Mouse (Mus musculus) G1E (cell line): ENCODE data around the gene Pglyrp1. TPM values are rescaled to one million over a fixed set of nuclear protein-coding genes. Genes with fewer than 3 reads are reported as not detected.

Experiments used
- ATAC-seq: 2 replicates; pipeline ENCODE4 v1.8.0; 2016; ENCODE audit warnings: mild to moderate bottlenecking; ENCODE audit not compliant: insufficient number of reproducible peaks, poor library complexity, low FRiP score, severe bottlenecking; ENCODE audit errors: extremely low read depth
- DNase-seq: peaks from one replicate; pipeline ENCODE4 v3.0.0; 2012; ENCODE audit warnings: low spot score
- H3K27me3 ChIP-seq: 2 replicates; pipeline ENCODE4 v1.6.1; 2012; ENCODE audit warnings: mild to moderate bottlenecking, low read length, inconsistent platforms; ENCODE audit not compliant: insufficient read depth
- H3K36me3 ChIP-seq: replicated peaks from 2 replicates; pipeline ENCODE3; 2012; ENCODE audit warnings: mild to moderate bottlenecking, inconsistent platforms
- H3K4me1 ChIP-seq: 2 replicates; pipeline ENCODE4 v1.6.1; 2012; ENCODE audit warnings: low read depth, low read length, inconsistent platforms, mixed read lengths; ENCODE audit not compliant: insufficient read depth
- H3K4me3 ChIP-seq: 2 replicates; pipeline ENCODE4 v1.5.1; 2012; ENCODE audit warnings: low read depth, mild to moderate bottlenecking, inconsistent platforms, low read length, moderate library complexity, mixed read lengths
- H3K9me3 ChIP-seq: replicated peaks from 2 replicates; pipeline ENCODE4 v1.6.1; 2012; ENCODE audit warnings: inconsistent platforms
- CTCF ChIP-seq: IDR thresholded peaks from 2 replicates; pipeline ENCODE4 v1.5.1; 2012; ENCODE audit warnings: low read depth, low read length, inconsistent platforms, mixed read lengths
- GATA1 ChIP-seq: IDR thresholded peaks from 2 replicates; pipeline ENCODE4 v1.6.1; 2012; ENCODE audit warnings: borderline replicate concordance, low read length, inconsistent platforms, mixed read lengths
- GATA2 ChIP-seq: IDR thresholded peaks from 2 replicates; pipeline ENCODE4 v1.6.1; 2012; ENCODE audit warnings: low read depth, low read length, inconsistent platforms, borderline replicate concordance
- POLR2AphosphoS5 ChIP-seq: IDR thresholded peaks from 2 replicates; pipeline ENCODE4 v1.6.1; 2012; ENCODE audit warnings: low read depth, low read length, inconsistent platforms; ENCODE audit not compliant: insufficient replicate concordance
- TAL1 ChIP-seq: conservative IDR thresholded peaks from 2 replicates; pipeline ENCODE4 v1.6.1; 2012; ENCODE audit warnings: low read depth, low read length, inconsistent platforms, mixed read lengths
- polyA plus RNA-seq: library from polyadenylated mRNA; stranded (reverse); fragments of >175 nt; gene quantifications from 2 replicates; pipeline ENCODE4 v1.2.3, GENCODE M21; 2012
- total RNA-seq, 2 experiments: library from RNA; stranded (forward) in 1 of 2; stranded (reverse) in 1 of 2; fragments of 200-1000 nt in 1 of 2; fragments of >200 nt in 1 of 2; fragmentation: Nextera tagmentation in 1 of 2; gene quantifications; 2 replicates each; pipeline ENCODE4 v1.2.3; 2014 to 2017

Pglyrp1 gene
- total and polyA plus RNA-seq, 3 experiments = not detected

- ATAC-seq (no peak), DNase-seq (no peak)
- no peak for TF ChIP-seq TAL1
- TF ChIP-seq GATA1 = no peak
- no peak for TF ChIP-seq GATA2
- TF ChIP-seq POLR2AphosphoS5 = no peak
- TF ChIP-seq CTCF = no peak
- Histone ChIP-seq H3K9me3 (no peaks in the 10 kb centered on the region), H3K4me3 (no peak overlapping the region), H3K27me3 (peaks cover 10% of the 10 kb centered on the region), H3K4me1 (0 out of 2 replicates have a peak, but pooled peaks cover 3% of the 10 kb centered on the region), H3K36me3 (no peaks in the 10 kb centered on the region)
Measured at GRCm38 (mm10) chr7:18916254-18916653, 45.1 kb downstream of the Pglyrp1 start.

GRCm38 (mm10) chr7:18917931-18918330 lies 46.8 kb downstream of the Pglyrp1 start:
- TF ChIP-seq POLR2AphosphoS5 (no peak), GATA1 (no peak), TAL1 (no peak), CTCF (no peak), GATA2 (no peak)
- Histone ChIP-seq H3K4me3 (no peak overlapping the region), H3K4me1 (0 out of 2 replicates have a peak, but pooled peaks cover 3% of the 10 kb centered on the region), H3K36me3 (no peaks in the 10 kb centered on the region), H3K27me3 (peaks cover 12% of the 10 kb centered on the region), H3K9me3 (no peaks in the 10 kb centered on the region)
- ATAC-seq (no peak), DNase-seq (no peak)

- DNase-seq (no peak), ATAC-seq (no peak)
- Histone ChIP-seq H3K9me3 (no peaks in the 10 kb centered on the region), H3K4me1 (peaks cover 3% of the 10 kb centered on the region; the same call in 1 of the 2 replicates), H3K4me3 (no peak overlapping the region), H3K36me3 (no peaks in the 10 kb centered on the region), H3K27me3 (peaks cover 17% of the 10 kb centered on the region)
- TF ChIP-seq TAL1 (no peak), GATA2 (no peak), GATA1 (no peak), CTCF (no peak), POLR2AphosphoS5 (no peak)
Measured at GRCm38 (mm10) chr7:18921069-18921468, 49.9 kb downstream of the Pglyrp1 start.

- no peaks in the 10 kb centered on the region for H3K36me3 ChIP-seq
- DNase-seq (no peak), ATAC-seq (no peak)
- no peak overlapping the region for H3K4me3 ChIP-seq
- TF ChIP-seq CTCF = no peak
- TF ChIP-seq POLR2AphosphoS5 = no peak
- TF ChIP-seq GATA1 = no peak
- TF ChIP-seq TAL1 = no peak
- no peak for TF ChIP-seq GATA2
- H3K27me3 ChIP-seq = peaks cover 17% of the 10 kb centered on the region
- no peaks in the 10 kb centered on the region for H3K9me3 ChIP-seq
- H3K4me1 ChIP-seq = peaks cover 3% of the 10 kb centered on the region; the same call in 1 of the 2 replicates
Measured at GRCm38 (mm10) chr7:18922807-18923206, 51.7 kb downstream of the Pglyrp1 start.

GRCm38 (mm10) chr7:18923267-18923666 lies 52.1 kb downstream of the Pglyrp1 start:
- no peaks in the 10 kb centered on the region for H3K36me3 ChIP-seq
- no peaks in the 10 kb centered on the region for H3K9me3 ChIP-seq
- H3K27me3 ChIP-seq = peaks cover 17% of the 10 kb centered on the region
- ATAC-seq = no peak
- peaks cover 3% of the 10 kb centered on the region; the same call in 1 of the 2 replicates for H3K4me1 ChIP-seq
- no peak overlapping the region for H3K4me3 ChIP-seq
- no peak for TF ChIP-seq GATA1
- no peak for TF ChIP-seq TAL1
- no peak for TF ChIP-seq GATA2
- no peak for TF ChIP-seq POLR2AphosphoS5
- TF ChIP-seq CTCF = no peak
- no peak for DNase-seq

GRCm38 (mm10) chr7:18923711-18924191 lies 52.6 kb downstream of the Pglyrp1 start:
- DNase-seq = no peak
- TF ChIP-seq GATA2 (no peak), POLR2AphosphoS5 (no peak), GATA1 (no peak), CTCF (no peak), TAL1 (no peak)

More at GRCm38 (mm10) chr7:18923711-18924191, 52.6 kb downstream of the Pglyrp1 start:
- Histone ChIP-seq H3K4me1 (peaks cover 3% of the 10 kb centered on the region; the same call in 1 of the 2 replicates), H3K36me3 (no peaks in the 10 kb centered on the region), H3K4me3 (no peak overlapping the region), H3K27me3 (peaks cover 17% of the 10 kb centered on the region), H3K9me3 (no peaks in the 10 kb centered on the region)
- ATAC-seq = no peak
